Mouse (Mus musculus) liver, postnatal 0 days (tissue): Measurements from ENCODE around the gene Krtap5-2.

Source experiments
- CTCF ChIP-seq: sonication (generic); IDR thresholded peaks from 2 replicates; pipeline ENCODE4 v1.5.1; 2016; ENCODE audit warnings: antibody characterized with exemption, low read depth
- EP300 ChIP-seq: IDR thresholded peaks from 2 replicates; pipeline ENCODE4 v1.6.1; 2016; ENCODE audit warnings: antibody characterized with exemption, low read depth, mild to moderate bottlenecking

- TF ChIP-seq CTCF = no peak
- no peak for TF ChIP-seq EP300
Observed at GRCm38 (mm10) chr7:142211559-142211958, 35.8 kb upstream of the Krtap5-2 start, which contains the start of gene Gm7579.
